Mouse (Mus musculus): Measurements from ENCODE around the gene Gart.
A peak's percentile ranks its signal among the peaks of the same experiment; 100 is the strongest.

The Gart gene

GRCm38 (mm10) chr16:91609501-91610245 lies 37.1 kb downstream of the Gart start:
- DNase-seq (ENCODE audit: low read depth, low spot score): no peak

DNA sequence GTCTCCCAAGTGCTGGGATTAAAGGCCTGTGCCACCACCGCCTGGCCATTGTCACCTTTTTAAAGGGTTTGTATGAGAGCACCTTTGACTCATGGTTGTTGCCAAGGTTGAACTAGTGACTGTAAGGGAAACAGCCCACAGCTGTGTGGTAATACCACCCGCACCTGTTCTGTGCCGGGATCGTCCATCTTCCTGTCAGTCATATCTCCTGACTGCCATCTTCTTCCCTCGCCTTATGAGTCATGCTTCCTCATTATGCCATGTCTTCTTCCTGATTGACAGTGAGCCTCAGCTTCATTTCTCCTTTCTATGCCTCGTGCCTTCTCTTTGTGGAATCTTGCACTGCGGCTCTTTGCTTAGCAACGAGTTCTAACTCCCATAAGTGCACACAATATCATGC lies 39.8 kb downstream of the Gart start:
- no peak for DNase-seq (ENCODE audit: low read depth, low spot score)

- no peak for DNase-seq (ENCODE audit: low read depth, low spot score)
Observed at GRCm38 (mm10) chr16:91605156-91605555, 41.6 kb downstream of the Gart start.

GRCm38 (mm10) chr16:91601693-91602092 lies 45.1 kb downstream of the Gart start:
- no peak for DNase-seq (ENCODE audit: low read depth, low spot score)

GRCm38 (mm10) chr16:91601081-91601480 lies 45.7 kb downstream of the Gart start:
- DNase-seq (ENCODE audit: low read depth, low spot score): no peak

- no peak for DNase-seq (ENCODE audit: low read depth, low spot score)
Observed at GRCm38 (mm10) chr16:91599242-91599641, 47.5 kb downstream of the Gart start.

GRCm38 (mm10) chr16:91597672-91598010 lies 49.1 kb downstream of the Gart start, which contains the start of gene Tmem50b:
Gene Tmem50b (minus strand): TSS chr16:91597800.
- DNase-seq (ENCODE audit: low read depth, low spot score): peak; percentile 98

DNA sequence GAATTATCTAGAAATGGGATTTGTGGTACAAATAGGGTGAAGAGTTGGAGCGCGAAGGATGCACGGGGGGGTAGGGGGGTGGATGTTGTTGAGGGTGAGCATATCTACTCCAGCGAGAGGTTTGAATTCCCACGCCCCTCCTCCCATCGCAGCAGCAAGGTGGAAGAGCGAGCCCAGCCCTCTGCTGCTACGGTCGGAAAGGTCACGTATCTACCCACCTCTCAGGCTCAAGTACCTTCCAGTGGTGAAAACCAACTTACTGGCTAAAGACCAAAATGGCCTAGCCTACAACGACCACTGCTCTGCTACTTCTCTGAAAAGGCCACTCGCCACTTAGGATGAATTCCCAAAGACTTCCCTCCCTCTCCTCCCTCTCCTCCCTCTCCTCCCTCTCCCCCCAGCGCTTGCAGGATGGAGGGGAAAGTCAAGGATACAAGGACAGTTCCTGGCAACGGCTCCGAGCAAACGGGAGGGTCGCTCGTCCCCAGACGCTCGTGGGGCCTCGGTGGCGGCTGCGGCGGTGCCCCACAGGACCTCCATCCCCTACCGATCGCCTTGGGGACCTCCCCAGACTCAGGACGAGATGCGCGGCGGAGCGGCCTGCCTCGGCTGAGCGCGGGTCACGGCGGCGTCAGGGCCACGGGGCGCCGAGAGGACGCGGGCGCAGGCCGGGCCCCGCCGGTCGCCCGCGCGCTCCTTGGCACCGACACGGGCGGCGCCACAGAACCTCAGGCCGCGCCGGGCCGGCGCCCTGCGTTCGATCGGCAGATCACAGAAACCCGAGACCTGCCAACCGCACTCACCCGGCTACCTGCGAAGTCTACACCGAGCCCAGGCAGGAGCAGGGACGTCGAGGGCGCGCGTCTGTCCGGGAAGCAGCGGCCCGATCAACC lies 49.7 kb downstream of the Gart start:
- DNase-seq (ENCODE audit: low read depth, low spot score): peak; percentile 62

DNA sequence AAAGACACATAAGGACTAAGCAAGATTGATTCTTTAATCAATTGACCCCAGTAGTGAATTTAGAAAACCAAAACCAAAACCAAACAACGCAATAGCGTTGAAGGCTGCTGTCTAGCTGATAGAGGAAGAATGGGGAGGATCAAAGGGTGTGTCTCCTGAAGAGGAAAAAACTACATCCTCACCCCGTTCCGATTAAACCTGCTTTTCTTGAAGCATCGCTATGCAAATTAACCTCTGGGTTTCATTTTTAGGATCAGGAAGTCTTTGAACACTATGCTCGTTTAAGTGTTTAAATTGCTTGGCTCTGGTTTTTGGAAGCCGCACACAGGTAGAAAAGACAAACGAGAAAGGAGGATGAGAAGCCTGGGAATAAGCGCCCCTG lies 50.4 kb downstream of the Gart start:
- no peak for DNase-seq (ENCODE audit: low read depth, low spot score)

GRCm38 (mm10) chr16:91595076-91595475 lies 51.7 kb downstream of the Gart start:
- no peak for DNase-seq (ENCODE audit: low read depth, low spot score)

DNA sequence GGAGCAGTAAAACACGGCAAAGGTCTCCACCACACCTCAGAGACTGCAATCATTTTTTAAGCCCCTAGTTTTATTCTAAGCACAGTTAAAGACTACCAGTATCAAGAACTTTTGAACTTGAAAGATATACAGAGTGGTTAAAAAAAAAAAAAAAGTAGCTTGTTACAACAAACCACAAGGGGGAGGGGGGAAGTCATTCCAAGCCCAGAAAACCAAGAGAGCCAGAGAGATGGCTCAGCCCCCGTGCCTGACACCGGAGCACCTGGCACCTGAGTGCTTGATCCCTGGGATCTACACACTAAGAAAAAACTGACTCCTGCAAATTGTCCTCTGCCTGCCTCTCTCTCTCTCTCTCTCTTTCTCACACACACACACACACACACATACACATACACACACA lies 53.5 kb downstream of the Gart start:
- DNase-seq (ENCODE audit: low read depth, low spot score): no peak

DNA sequence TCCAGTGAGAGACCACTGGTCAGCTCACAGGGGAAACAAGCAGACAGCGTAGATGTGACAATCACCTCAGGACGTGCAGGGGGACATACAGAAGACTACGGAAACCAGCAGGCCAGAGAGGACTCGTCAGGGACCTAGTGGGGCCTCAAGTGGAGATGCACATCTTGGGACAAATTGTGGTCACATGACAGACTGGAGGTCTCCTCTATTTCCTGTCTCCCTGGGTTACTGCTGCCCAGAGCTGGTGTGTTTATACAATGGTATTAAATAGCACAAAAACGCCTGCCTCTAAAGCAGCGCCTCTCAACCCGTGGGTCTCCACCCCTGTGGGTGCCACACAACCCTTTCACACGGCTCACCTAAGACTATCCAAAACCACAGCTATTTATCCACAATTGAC lies 54.6 kb downstream of the Gart start:
- DNase-seq (ENCODE audit: low read depth, low spot score): no peak

GRCm38 (mm10) chr16:91588703-91589102 lies 58.0 kb downstream of the Gart start:
- no peak for DNase-seq (ENCODE audit: low read depth, low spot score)

DNA sequence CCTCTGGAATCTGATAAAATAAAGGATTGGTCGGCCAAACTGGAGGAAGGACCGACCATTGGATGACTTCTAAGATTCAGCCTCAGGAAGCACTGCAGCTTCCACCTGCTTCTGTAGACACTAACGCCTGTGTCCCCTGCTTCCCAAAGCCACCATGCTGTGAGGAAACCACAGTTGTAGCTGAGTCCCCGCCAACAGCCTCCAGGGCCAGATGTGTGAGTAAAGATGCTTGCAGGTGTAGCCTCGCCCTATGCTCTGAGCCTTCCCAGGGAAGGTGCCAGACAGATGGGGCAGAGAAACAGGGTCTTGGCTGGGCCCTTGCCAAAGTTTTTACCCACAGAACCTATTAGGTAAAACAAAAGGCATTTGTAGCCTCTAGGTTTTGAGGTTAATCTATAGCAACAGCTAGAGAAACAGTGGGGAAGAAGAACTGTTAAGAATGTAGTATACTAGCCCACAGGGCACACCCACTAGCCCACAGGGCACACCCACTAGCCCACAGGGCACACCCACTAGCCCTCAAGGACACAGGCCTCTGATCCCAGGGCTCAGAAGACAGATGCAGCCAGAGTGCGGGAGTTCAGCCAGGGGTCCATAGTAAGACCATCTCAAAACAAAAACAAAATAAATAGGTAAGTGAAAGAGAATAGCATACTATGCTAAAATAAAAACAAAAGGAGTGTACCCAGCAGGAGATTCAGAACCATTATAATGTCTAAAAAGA lies 58.9 kb downstream of the Gart start:
- DNase-seq (ENCODE audit: low read depth, low spot score): peak; percentile 76

DNA sequence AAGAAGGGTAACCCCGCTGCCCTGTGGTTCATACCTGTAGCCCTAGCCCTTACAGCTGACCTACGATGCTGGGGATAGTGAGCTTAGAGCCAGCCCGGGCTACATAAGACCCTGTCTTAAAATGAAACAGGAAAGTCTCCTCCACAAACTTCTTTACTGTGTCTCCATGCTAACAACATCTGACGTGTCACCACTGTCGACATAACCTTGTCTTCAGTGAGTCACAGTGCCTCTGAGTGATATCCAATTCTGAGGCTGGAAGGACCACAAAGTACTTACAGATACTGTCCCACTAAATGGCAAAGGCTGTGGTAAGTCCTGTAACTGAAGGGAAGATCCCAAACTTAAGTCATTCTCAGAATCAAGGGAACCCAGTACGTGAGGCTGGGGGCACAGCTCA lies 60.5 kb downstream of the Gart start:
- DNase-seq (ENCODE audit: low read depth, low spot score): no peak

GRCm38 (mm10) chr16:91585617-91586016 lies 61.1 kb downstream of the Gart start:
- no peak for DNase-seq (ENCODE audit: low read depth, low spot score)

DNA sequence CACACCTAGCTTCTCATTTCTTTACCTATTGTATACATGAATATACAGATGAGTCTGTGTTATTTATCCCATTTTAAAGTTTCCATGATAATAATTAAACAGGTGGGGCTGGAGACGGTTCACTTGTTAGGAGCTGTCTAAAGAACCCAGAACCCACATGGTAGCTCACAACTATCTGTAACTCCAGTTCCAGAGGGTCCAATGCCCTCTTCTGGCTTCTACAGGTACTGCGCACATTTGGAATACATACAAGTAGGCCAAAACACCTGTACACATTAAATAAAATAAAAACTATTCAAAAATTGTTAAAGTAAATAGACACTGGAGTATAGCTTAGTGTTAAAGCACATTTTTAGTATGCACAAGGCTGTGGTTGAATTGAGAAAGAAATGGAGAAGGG lies 64.4 kb downstream of the Gart start:
- DNase-seq (ENCODE audit: low read depth, low spot score): peak; percentile 71

DNA sequence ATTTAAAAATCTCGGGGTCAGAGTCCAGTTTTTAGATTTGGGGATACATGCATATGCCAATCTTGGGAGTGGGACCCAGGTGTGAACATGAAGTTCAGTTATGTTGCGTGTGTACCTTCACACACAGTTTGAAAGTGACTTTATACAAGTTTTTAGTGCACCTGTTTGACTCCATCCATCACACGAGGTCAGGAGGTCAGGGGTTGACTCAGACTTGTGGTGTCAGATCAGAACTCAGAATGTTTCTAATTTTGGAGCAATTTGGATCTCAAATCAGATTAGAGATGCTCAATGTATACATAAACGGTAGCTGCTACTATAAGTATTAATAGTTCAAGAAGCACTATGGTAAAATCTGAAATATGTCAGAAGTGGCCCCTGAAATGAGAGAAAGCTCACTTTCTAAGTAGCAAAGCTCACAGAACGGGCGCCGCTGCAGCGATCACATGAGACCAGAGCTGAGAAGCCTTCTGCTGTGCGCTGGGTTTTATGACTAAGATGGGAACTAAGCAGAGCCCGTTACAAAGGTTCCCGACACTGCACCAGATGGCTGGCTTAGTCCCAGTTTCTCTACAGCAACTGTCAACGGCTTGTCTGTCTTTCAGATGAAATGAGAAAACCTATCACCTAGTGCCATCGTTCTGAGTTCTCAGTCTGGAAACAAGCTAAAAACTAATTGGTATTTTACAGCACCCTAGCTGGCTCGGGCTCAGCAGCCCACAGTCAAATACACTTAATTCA lies 67.6 kb downstream of the Gart start:
- no peak for DNase-seq (ENCODE audit: low read depth, low spot score)

DNA sequence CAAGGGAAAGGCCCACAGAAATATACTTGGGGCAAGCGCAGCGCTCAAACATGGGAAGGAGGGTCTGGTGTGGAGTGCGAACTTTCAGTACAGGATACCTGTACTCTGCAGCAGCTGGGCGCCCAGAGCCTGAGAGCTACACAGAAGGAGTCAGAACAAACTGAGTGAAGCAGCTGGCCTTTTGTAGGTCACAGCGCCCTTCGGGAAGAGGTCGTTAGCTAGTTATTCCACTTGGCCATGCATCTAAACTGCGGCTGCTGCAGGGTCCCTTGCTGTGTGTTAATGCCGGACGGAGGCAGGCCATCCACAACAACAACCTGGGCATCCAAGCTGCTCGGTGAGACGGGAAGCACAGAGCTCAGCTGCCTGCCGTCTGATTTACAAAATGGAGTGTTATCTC lies 71.6 kb downstream of the Gart start:
- no peak for DNase-seq (ENCODE audit: low read depth, low spot score)
